Mouse (Mus musculus) v-Abl transformed pro-B cells (cell line): Measurements from ENCODE around the gene Tusc2.

Source experiments
- in situ Hi-C, 2 experiments: fragments of 400-800 bp; cut with MboI; formaldehyde crosslinking; loops; one replicate each; pipeline ENCODE4 v1.15.1; 2025; ENCODE audit not compliant: unreplicated experiment in 2 of 2

The Tusc2 gene

DNA sequence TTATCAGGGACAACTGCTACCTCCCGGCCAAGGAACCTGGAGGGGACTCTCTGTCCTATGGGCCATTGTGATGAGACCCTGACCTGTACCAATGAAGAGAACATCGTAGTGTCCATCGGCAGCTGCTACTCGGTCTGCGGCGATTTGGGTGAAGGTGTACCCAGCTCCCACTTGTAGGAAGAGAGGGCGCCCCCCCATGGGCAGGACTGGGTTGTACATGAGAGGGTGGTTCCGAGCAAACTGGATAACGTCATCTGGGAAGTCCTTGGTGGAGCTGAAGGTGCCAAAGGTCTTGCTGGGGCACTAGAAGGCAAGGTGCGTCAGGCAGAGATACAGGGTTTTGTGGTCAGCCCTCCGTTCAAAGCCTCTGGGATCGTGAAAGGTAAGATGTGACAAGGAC is 37.7 kb downstream of the Tusc2 start:
- in situ Hi-C loops: no loop called here

DNA sequence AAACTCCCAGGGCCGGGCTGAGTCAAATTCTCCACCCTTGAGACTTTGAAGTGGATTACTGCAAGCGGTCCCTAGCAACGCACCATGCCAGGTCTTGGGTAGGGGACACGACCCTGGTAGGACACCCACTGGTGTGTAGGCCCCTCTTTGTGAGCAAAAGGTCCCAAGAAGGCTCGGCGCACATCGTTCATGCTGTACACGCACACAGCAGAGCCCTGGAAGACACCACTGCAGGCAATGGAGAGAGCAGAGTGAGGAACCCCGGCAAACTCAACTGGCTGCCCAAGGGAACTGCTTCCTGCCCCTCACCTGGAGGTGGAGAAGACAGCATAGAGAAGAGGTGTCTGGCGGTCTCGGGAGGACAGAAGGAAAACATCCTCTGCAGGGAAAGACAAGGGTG is 38.2 kb downstream of the Tusc2 start:
- in situ Hi-C loops: no loop called here

DNA sequence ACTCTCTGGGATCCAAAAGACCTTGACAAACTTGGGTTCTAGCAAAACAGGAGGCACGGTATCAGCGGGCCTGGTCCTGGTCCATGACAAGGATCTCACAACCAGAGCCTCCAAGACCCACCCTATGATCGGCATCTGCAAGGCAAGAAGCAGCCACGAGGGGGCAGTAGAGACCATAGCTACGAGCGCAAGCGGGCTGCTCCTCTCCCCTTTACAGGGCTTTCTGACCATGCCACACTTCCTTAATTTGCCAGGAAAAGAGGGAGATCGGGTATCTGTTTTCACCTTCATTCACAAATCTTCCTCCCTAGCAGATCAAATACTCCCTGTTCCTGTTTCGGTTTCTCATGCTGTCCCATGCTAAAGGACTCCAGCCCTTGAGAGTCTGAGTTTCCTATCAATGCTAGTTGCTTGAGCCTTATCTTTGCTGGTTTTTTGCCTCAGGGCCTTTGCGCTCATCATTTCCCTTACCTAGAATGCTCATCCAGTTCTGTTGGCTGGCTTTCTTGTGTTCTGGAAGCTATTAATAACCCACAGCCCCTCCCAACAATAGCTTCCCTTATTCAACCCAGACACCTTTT is 39.1 kb downstream of the Tusc2 start:
- in situ Hi-C loops: no loop called here

DNA sequence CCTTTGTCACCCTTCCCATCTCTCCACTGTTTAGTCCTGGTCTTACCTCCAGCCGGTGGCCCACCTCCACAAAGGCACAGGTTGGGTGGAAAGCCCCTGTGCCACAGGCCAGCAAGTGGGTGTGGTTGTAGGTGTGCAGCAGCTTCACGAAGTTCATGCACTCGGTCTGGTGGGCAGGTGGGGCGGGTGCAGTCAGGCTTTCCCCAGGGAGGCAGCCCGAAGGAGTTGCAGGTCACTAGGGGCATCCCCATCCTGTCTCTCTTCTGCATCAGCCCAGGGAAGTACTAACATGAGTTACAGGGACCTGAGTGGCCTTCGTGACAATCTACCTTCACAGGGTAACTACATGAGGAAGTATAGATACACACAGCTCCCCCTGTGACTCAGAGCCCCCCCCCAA is 40.2 kb downstream of the Tusc2 start:
- in situ Hi-C loops: no loop called here

DNA sequence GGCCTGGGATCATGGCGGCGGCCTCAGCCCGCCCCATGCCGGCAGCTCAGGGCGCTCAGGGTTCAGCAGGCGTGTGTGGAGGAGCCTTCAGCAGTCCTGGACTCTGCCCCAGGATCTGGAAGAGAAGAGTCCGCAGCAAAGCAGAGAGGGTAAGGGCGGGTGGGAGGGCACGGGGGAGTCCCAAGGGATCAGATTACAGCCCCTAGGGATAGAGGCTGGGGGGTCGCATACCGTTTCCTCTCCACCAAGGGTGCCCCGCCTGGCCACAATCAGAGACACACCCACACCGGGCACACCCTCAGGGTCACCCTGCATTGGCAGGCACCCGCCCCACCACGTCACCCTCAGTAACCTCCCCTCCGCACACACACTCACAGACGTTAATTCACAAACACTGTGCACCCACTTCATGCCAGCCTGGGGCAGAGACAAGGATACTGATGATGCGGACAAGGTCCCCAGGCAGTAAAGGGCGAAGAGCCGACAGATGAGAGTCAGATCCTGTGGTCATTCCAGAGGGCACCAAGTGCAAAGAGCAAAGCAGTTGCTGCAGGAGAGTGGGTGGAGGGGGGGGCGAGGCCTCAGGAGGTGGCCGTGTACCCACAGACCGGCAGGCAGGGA is 42.1 kb downstream of the Tusc2 start:
- in situ Hi-C loops: loop anchor here (5.0 kb wide), 2 partner anchors 37 to 132 kb away; no protein-coding TSS in a partner anchor

DNA sequence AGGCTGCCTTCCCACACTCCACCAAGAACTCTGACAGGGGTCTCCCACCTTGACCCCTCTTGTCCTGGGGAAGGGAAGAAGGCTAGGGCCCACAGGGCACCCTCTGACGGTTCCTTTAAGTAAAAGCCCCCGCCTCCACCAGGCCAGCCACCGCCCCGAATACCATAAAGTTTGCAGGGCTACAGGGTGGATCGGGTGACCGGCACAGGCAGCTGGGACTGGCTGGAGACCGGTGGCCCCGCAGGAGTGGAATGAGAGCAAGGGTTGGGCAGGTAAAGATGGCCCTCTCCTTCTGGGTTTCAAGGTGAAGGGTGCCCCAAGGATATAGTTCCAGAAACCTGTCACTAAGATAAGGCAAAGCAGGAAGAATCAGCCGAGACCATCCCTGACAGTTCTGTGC is 43.5 kb downstream of the Tusc2 start:
- in situ Hi-C loops: loop anchor here (5.0 kb wide), 2 partner anchors 36 to 131 kb away; no protein-coding TSS in a partner anchor

DNA sequence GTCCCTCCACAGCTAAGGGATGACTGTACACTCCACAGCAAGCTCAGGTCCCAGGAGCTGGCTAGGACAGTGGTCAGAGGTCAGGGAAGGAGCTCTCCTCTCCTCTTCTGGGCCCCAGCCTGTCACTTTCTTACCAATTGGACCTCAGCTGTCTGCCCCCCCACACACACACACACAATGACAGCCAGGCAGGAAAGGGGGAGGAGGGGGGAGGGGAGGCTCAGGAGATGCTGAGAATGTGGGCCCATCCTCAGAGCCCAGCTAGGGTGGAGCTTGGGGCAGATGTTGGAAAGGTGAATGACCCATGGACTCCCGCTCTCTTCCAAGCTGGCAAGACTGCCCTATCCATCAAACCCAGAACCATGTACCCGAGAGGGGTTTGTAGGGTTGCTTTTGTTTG is 44.0 kb downstream of the Tusc2 start:
- in situ Hi-C loops: loop anchor here (5.0 kb wide), 2 partner anchors 35 to 130 kb away; no protein-coding TSS in a partner anchor

DNA sequence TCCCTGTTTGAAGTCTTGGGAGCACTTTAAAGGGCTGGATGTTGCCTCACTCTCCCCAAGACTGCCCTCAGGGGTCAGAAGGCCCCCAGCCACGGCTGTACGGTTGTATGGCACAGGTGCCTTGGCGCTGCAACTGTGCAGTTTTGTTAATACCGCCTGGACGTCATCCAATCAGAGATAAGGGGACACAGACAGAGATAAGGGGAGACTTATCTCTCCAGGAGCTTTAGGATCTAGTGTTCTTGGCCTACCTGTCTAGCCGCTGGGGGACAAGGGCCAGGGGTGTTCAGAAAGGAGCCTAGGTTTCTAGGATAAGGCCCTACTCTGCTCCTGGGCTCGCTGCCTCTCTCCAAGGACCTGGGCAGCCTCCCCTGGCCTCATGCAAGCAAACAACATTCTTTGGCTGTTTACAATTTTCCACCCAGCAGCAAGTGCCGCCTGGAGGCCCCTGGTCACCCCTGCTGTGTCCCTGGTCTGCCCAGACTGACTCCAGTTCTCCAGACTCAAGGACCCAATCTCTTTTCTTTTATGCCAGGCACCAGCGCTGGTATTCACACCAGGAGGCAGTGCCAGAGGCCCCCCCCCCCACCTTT is 44.7 kb downstream of the Tusc2 start:
- in situ Hi-C loops: loop anchor here (5.0 kb wide), 2 partner anchors 35 to 130 kb away; no protein-coding TSS in a partner anchor

DNA sequence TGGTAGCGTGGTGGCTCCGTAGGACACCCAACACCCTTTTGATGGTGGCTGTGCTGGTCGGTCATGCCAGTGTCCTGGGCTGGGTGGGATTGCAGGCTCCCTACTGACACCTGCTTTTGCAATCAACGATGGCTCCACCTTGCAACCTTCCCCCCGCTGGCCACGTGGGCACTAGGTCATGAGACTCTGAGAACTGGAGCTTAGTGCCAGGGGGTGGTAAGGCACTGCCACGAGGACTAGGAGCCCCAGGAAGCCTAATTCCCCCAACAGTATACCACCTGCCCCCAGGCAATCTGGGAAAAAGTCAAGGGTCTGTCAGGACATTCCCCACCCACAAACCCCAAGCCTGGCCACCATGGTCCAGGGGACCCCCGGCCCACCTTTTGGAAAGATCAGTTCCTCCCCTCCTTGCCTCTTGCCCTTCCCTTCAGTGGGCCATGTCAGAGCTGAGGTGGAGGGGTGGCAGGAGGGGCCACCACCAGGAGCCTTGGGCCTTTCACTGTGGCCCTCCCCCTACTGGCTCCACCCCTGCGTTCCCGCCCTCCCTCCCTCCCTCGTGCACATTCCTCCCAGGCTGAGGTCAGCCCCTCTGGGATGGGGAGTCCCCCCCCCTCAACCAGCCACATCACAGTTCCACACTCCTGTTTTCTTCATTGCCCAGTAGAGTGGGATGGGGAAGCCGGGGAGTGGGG is 45.8 kb downstream of the Tusc2 start, which contains the start of gene Sema3b:
TSS of gene Sema3b (minus strand) at position 489 of the 692 bp plus-strand sequence.
- in situ Hi-C loops: loop anchor here (5.0 kb wide), 2 partner anchors 33 to 128 kb away; no protein-coding TSS in a partner anchor

DNA sequence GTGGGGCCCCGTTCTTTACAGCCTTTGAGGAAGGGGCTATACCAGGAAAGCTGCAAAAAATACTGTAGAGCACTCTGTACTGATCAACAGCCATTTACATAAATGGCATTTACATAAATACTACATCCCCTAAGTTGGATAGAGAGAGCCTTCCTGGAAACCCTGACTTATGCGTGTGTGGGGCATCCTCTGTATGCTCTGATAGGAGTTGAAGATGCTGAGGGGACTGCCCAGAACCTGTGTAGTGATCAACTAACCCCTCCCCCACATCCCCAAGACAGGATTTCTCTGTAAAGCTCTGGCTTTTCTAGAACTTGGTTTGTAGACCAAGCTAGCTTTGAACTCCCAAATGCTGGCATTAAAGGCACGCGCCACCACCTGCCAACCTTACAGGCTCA is 46.4 kb downstream of the Tusc2 start:
- in situ Hi-C loops: loop anchor here (5.0 kb wide), 2 partner anchors 33 to 128 kb away; no protein-coding TSS in a partner anchor

DNA sequence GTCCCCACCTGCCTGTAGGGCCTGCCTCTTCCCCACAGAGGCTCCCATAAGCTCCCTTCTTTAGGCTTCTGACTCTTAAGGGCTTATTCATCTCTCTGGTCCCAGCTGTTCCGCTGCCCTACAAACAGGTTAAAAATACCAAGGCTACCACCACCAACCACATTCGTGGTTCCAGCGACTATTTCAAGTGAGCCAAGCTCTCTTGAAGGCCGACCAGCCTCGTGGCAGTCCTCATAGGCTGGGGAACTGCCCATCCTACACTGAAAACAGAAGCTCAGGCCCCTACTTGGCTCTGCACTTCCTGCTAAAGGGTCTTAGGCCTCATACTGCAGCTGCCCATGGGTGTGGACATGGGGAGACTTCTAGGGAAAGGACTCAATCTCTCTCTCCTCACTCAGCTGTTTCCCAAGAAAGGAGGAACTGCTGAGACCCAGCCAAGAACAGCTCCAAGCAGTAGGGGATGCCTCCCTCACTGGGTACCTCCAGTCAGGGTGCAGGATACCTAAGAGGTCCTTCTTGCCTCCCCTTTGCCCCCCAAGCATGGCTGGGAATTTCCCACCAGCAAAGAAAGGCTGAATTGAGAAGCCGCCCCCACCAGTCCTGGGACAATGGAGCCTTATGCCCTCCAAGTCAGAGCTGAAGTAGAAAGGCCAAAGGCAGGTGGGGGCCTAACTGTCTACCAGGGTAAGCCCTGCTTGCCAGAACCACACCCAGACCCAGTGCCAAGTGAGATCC is 48.6 kb downstream of the Tusc2 start:
- in situ Hi-C loops: no loop called here

DNA sequence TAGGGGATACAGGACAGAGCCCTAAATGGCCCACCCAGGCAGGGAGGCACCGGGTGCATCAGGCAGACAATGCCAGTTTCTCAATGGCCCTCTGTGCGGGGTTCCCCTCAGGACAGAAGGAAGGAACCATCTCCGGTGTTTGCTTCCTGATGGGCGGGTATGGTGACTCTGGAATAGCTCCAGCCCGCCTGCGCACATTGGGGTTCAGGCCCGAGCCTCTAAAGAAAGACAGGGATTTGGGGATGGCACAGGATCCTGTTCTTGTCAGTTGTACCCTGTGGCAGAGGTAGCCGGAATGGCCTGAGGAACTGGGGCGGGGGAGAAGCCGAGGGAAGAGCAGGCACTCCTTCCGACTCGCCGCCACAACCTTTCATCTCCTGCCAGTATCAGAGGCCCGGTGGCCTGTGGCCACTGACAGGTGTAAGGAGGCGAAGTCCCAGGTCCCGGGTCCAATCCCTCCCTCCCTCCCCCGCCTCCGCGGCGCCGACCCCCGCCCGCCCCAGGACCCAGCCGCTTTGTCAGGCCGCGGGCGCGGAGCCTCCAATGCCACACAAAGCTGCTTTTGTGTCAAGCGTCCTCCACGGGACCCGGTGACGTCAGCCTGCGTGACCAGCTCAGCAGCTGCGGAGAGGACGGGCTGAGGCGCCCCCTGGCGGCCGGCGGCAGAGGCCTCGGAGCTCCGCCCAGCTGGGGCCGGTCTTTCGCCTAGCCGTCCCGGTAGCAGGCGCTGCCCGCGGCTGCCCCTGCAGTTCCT is 49.3 kb downstream of the Tusc2 start:
- in situ Hi-C loops: no loop called here

DNA sequence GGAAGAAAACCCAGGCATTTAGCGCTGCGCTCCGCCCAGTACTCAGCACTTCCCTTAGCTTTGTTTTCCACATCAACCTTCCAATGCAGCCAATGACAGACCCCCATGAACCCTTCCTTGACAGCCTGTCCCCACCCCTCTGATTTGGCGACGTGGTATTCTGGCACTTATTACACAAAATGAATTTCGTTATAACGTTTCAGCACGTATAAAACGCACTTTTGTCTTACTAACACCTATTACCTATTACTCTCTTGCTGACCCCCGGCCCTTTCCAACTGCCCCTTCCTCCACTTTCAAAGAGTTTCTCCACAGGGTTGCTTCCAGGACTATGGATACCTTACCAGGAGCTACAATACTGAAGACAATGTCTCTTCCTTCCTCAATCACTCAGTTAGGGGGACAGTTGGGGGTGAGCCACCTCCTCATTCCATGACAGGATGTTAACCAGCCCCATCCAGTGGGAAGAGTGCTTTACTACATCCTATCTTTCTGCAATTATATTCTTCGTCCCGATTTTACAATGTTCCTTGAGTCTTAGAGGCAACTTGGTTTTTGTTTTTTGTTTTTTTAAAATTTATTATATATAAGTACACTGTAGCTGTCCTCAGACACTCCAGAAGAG is 50.0 kb downstream of the Tusc2 start:
- in situ Hi-C loops: no loop called here

DNA sequence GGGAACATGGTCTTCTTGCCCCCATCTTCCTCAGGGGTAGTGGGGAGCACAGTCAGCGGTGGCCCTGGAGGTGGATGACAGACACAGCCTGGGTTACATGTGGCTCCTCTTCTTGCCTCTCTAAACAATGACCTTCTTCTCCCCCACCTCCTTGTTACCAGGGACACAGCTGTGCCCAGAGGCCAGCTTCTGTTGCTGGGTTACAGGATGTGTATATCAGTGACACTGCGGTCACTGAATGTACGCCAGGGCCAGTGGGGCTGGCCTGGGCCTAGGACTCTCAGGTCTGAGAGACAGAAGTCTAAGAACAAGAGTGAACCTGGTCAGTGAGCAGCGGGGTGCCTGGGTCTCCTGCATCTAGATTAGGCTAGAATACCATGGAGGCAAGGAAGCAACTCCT is 52.0 kb downstream of the Tusc2 start:
- in situ Hi-C loops: no loop called here
